Mouse (Mus musculus): ENCODE results near the gene Slc35b3. TPM values are rescaled to one million over a fixed set of nuclear protein-coding genes. Genes with fewer than 3 reads are reported as not detected.

Slc35b3 gene
- 47.7 and 49.0 TPM in 2 replicates for polyA plus RNA-seq (2015; fragmentation: Nextera tagmentation; extraction: Ambion mirVana)

GRCm38 (mm10) chr13:38960063-38961050 lies at the start of gene Slc35b3:
Gene Slc35b3 (minus strand): TSS chr13:38960875.
- 0 out of 2 replicates have a peak, but pooled peaks cover 4% of the 10 kb centered on the region for H3K36me3 ChIP-seq (ENCODE audit: insufficient read depth, low read length)
- H3K4me1 ChIP-seq (ENCODE audit: insufficient read depth, low read length): peaks cover 27% of the 10 kb centered on the region

DNA sequence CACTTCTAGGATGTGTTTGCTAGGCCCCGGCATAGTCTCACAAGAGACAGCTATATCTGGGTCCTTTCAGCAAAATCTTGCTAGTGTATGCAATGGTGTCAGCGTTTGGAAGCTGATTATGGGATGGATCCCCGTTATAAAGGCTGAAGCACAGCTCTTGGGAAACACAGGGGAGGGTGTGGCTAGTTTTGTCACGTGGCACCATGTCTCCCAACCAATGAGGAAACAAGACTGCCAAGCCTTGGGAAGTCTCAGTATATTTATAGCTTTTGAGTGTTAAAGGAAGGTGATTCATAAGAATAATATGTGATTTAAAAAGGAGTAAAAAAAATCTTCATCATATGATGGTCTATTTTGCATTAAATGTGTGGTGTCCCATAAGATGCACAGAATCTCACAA lies 49.6 kb upstream of the Slc35b3 start:
- Histone ChIP-seq H3K27ac (ENCODE audit: low read length) (no peak overlapping the region), H3K27me3 (ENCODE audit: insufficient read depth, low read length) (no peaks in the 10 kb centered on the region), H3K4me3 (ENCODE audit: low read length) (no peak overlapping the region), H3K4me2 (replicated peaks; ENCODE audit: low read depth, low read length) (no peak overlapping the region), H3K36me3 (ENCODE audit: insufficient read depth, low read length) (no peaks in the 10 kb centered on the region), H3K9me3 (ENCODE audit: low read length) (no peaks in the 10 kb centered on the region), H3K4me1 (ENCODE audit: insufficient read depth, low read length) (no peaks in the 10 kb centered on the region), H3K9ac (replicated peaks; ENCODE audit: low read length) (no peak overlapping the region)
- WGBS: 83% methylated on average over 4 of the region's 4 CpGs
- ATAC-seq (ENCODE audit: low FRiP score, low TSS enrichment): no peak

More at GRCm38 (mm10) chr13:38960063-38961050, at the start of gene Slc35b3:
- Histone ChIP-seq H3K4me2 (replicated peaks; ENCODE audit: low read depth, low read length) (peak within 1 kb of the TSS; percentile 71), H3K27me3 (ENCODE audit: insufficient read depth, low read length) (no peaks in the 10 kb centered on the region), H3K4me3 (ENCODE audit: low read length) (peak within 1 kb of the TSS; percentile 76), H3K9ac (replicated peaks; ENCODE audit: low read length) (peak within 1 kb of the TSS; percentile 87), H3K27ac (ENCODE audit: low read length) (peak within 1 kb of the TSS; percentile 88), H3K9me3 (ENCODE audit: low read length) (no peaks in the 10 kb centered on the region)
- ATAC-seq (ENCODE audit: low FRiP score, low TSS enrichment): peak; percentile 98
- under 1% methylated on average over 66 of the region's 67 CpGs for WGBS

DNA sequence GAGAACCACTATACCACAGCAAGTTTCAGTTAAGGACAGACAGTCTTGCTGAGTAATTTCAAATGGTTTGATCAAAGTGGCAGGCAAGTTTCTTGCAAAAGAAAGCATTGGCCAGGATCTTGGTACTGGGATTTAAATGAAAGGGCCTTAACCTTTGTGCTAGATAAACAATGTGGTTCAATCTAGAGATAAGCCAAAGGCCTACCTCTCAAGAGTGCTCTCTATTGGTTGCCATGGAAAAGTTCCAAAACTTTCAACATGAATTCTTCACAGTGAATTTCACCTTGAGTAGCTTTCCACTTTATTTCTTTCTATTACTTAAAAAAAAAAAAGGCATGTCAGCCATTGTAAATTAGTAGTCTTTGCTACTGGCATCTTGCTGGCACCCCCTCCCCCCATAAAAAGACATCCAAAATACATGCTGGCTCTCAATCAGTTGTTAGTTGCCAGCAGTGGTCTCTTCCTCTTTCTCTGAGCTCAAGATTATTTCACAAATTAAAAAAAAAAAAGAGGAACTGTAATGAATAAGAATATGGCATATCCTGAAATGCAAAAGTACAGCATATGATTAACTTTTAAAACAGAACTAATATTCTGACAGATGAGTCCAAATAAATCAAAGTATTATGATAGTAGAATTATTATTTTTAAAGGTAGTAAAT lies 42.6 kb upstream of the Slc35b3 start:
- no peak overlapping the region for H3K4me3 ChIP-seq (ENCODE audit: low read length)
- no peaks in the 10 kb centered on the region for H3K9me3 ChIP-seq (ENCODE audit: low read length)
- no peaks in the 10 kb centered on the region for H3K36me3 ChIP-seq (ENCODE audit: insufficient read depth, low read length)
- H3K4me1 ChIP-seq (ENCODE audit: insufficient read depth, low read length): no peaks in the 10 kb centered on the region
- H3K9ac ChIP-seq (replicated peaks; ENCODE audit: low read length): no peak overlapping the region
- H3K27me3 ChIP-seq (ENCODE audit: insufficient read depth, low read length): no peaks in the 10 kb centered on the region
- H3K27ac ChIP-seq (ENCODE audit: low read length): no peak overlapping the region
- ATAC-seq (ENCODE audit: low FRiP score, low TSS enrichment): no peak
- H3K4me2 ChIP-seq (replicated peaks; ENCODE audit: low read depth, low read length): no peak overlapping the region

DNA sequence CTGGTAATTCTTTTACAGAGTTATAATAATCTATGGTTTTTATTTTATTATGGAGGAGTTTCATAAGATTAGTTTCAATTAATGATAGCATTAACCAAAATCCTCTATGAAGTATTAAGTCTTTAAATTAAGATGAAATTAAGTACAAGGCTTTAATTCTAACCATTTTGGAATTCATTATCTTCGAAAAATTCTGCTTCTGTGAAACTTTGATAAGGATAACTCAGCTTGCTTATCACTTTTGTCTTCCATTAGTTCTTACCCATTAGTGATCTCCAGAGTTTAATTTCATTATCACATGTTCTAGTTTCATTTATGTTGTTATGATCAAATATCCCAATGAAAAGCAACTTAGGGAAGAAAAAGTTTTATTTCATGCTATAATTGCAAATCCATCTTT lies 41.7 kb upstream of the Slc35b3 start:
- Histone ChIP-seq H3K9ac (replicated peaks; ENCODE audit: low read length) (no peak overlapping the region), H3K27me3 (ENCODE audit: insufficient read depth, low read length) (no peaks in the 10 kb centered on the region), H3K4me1 (ENCODE audit: insufficient read depth, low read length) (no peaks in the 10 kb centered on the region), H3K27ac (ENCODE audit: low read length) (no peak overlapping the region), H3K4me3 (ENCODE audit: low read length) (no peak overlapping the region), H3K4me2 (replicated peaks; ENCODE audit: low read depth, low read length) (no peak overlapping the region), H3K9me3 (ENCODE audit: low read length) (no peaks in the 10 kb centered on the region), H3K36me3 (ENCODE audit: insufficient read depth, low read length) (no peaks in the 10 kb centered on the region)
- 57% methylated on average over 1 of the region's 1 CpGs for WGBS
- ATAC-seq (ENCODE audit: low FRiP score, low TSS enrichment): no peak

DNA sequence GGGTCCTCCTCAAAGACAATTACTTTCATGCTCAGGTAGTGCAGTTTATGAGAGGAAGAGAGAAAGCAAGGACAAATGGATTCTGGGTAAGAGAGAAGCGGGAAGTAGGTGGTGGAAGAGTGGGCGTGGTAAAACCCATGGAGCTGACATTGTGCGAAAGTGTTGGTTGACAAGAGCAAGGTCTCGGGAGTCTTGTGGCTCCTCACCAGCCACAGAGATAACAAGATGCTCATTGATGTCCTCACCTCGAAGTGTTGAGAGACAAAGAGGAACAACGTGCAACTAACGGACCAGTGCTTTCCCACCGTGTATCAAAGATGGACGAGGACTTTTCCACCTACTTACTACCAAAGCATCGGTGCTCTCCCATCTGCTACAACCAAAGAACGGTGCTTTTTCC lies 40.8 kb upstream of the Slc35b3 start:
- no peak for ATAC-seq (ENCODE audit: low FRiP score, low TSS enrichment)
- Histone ChIP-seq H3K9me3 (ENCODE audit: low read length) (no peaks in the 10 kb centered on the region), H3K36me3 (ENCODE audit: insufficient read depth, low read length) (no peaks in the 10 kb centered on the region), H3K9ac (replicated peaks; ENCODE audit: low read length) (no peak overlapping the region), H3K27me3 (ENCODE audit: insufficient read depth, low read length) (no peaks in the 10 kb centered on the region), H3K4me1 (ENCODE audit: insufficient read depth, low read length) (no peaks in the 10 kb centered on the region), H3K4me2 (replicated peaks; ENCODE audit: low read depth, low read length) (no peak overlapping the region), H3K27ac (ENCODE audit: low read length) (no peak overlapping the region), H3K4me3 (ENCODE audit: low read length) (no peak overlapping the region)
- WGBS: 93% methylated on average over 11 of the region's 11 CpGs

DNA sequence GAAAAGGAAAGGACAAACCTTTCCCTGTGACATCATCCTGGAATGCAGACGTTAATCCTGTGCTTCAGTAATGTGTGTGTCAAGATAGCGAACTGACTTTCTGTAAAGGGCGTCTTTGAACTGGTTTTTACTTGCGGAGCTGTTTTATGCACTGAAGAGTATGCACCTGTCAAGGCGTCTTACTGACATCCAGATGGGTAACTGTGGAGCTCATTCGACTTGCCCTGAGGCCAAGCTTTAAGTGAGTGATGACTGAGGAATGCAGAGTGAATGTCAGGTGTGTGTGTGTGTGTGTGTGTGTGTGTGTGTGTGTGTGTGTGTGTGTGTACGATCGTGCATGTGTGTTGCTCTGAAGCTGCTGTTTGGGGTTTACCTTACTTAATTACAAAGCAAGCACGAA lies 38.3 kb upstream of the Slc35b3 start:
- H3K9ac ChIP-seq (replicated peaks; ENCODE audit: low read length): no peak overlapping the region
- no peak overlapping the region for H3K27ac ChIP-seq (ENCODE audit: low read length)
- no peak for ATAC-seq (ENCODE audit: low FRiP score, low TSS enrichment)
- no peaks in the 10 kb centered on the region for H3K36me3 ChIP-seq (ENCODE audit: insufficient read depth, low read length)
- no peaks in the 10 kb centered on the region for H3K4me1 ChIP-seq (ENCODE audit: insufficient read depth, low read length)
- no peak overlapping the region for H3K4me3 ChIP-seq (ENCODE audit: low read length)
- 76% methylated on average over 9 of the region's 9 CpGs for WGBS
- H3K4me2 ChIP-seq (replicated peaks; ENCODE audit: low read depth, low read length): no peak overlapping the region
- no peaks in the 10 kb centered on the region for H3K27me3 ChIP-seq (ENCODE audit: insufficient read depth, low read length)
- no peaks in the 10 kb centered on the region for H3K9me3 ChIP-seq (ENCODE audit: low read length)

DNA sequence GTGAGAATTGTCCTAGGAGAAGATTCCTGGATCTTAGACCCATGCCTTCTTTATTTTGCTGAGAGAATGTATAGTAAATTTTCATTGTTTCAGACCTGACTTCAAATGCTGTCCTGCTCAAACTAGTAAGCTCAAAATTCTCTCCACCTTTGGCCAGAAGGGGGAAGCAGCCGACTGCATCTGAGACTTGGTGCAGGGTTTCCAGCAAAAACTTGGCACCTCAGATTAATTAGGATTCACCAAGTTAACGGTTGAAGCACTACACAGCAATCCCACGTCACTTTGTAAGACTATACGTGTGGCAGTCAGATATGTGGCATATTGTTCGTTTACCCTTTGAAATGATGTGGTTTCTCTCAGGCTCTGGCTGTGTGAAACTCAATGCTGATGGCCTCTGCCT lies 31.9 kb upstream of the Slc35b3 start:
- H3K4me3 ChIP-seq (ENCODE audit: low read length): no peak overlapping the region
- H3K27me3 ChIP-seq (ENCODE audit: insufficient read depth, low read length): no peaks in the 10 kb centered on the region
- no peaks in the 10 kb centered on the region for H3K36me3 ChIP-seq (ENCODE audit: insufficient read depth, low read length)
- no peak overlapping the region for H3K9ac ChIP-seq (replicated peaks; ENCODE audit: low read length)
- no peak for ATAC-seq (ENCODE audit: low FRiP score, low TSS enrichment)
- 25% methylated on average over 5 of the region's 5 CpGs for WGBS
- H3K27ac ChIP-seq (ENCODE audit: low read length): no peak overlapping the region
- H3K4me2 ChIP-seq (replicated peaks; ENCODE audit: low read depth, low read length): no peak overlapping the region
- no peaks in the 10 kb centered on the region for H3K9me3 ChIP-seq (ENCODE audit: low read length)
- H3K4me1 ChIP-seq (ENCODE audit: insufficient read depth, low read length): no peaks in the 10 kb centered on the region

- WGBS: 78% methylated on average over 5 of the region's 5 CpGs
- no peaks in the 10 kb centered on the region for H3K36me3 ChIP-seq (ENCODE audit: insufficient read depth, low read length)
- ATAC-seq (ENCODE audit: low FRiP score, low TSS enrichment): no peak
- no peak overlapping the region for H3K9ac ChIP-seq (replicated peaks; ENCODE audit: low read length)
- no peak overlapping the region for H3K27ac ChIP-seq (ENCODE audit: low read length)
- H3K4me2 ChIP-seq (replicated peaks; ENCODE audit: low read depth, low read length): no peak overlapping the region
- no peaks in the 10 kb centered on the region for H3K4me1 ChIP-seq (ENCODE audit: insufficient read depth, low read length)
- no peaks in the 10 kb centered on the region for H3K27me3 ChIP-seq (ENCODE audit: insufficient read depth, low read length)
- H3K9me3 ChIP-seq (ENCODE audit: low read length): no peaks in the 10 kb centered on the region
- no peak overlapping the region for H3K4me3 ChIP-seq (ENCODE audit: low read length)
Measured at GRCm38 (mm10) chr13:38983751-38984150, 23.1 kb upstream of the Slc35b3 start.

GRCm38 (mm10) chr13:38980900-38981299 lies 20.2 kb upstream of the Slc35b3 start:
- H3K4me3 ChIP-seq (ENCODE audit: low read length): no peak overlapping the region
- H3K27ac ChIP-seq (ENCODE audit: low read length): no peak overlapping the region
- ATAC-seq (ENCODE audit: low FRiP score, low TSS enrichment): no peak
- H3K9me3 ChIP-seq (ENCODE audit: low read length): no peaks in the 10 kb centered on the region
- H3K36me3 ChIP-seq (ENCODE audit: insufficient read depth, low read length): no peaks in the 10 kb centered on the region
- H3K9ac ChIP-seq (replicated peaks; ENCODE audit: low read length): no peak overlapping the region
- H3K4me1 ChIP-seq (ENCODE audit: insufficient read depth, low read length): no peaks in the 10 kb centered on the region; the same call in 1 of the 2 replicates
- H3K4me2 ChIP-seq (replicated peaks; ENCODE audit: low read depth, low read length): no peak overlapping the region
- no peaks in the 10 kb centered on the region for H3K27me3 ChIP-seq (ENCODE audit: insufficient read depth, low read length)
- 74% methylated on average over 3 of the region's 3 CpGs for WGBS

DNA sequence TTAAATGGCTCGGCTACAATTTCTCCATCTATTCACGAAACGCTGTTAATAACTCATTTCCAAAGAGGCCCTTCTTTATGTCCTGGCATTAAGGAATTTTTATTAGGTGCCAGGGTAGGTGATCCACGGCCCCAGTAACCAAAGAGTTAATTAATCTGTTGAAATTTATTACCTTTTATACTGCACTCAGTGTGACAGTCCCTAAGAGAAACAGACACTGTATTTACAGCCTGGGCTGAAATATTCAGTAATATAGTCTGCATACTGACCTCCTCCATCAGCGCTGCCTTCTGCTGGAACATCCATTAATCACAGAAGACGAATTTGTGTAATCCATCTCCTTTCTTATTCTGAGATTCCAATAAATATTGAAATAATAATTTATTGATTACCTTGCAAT lies 16.3 kb upstream of the Slc35b3 start:
- Histone ChIP-seq H3K4me3 (ENCODE audit: low read length) (no peak overlapping the region), H3K27ac (ENCODE audit: low read length) (no peak overlapping the region), H3K9ac (replicated peaks; ENCODE audit: low read length) (no peak overlapping the region), H3K4me1 (ENCODE audit: insufficient read depth, low read length) (peaks cover 6% of the 10 kb centered on the region; the same call in 1 of the 2 replicates), H3K36me3 (ENCODE audit: insufficient read depth, low read length) (no peaks in the 10 kb centered on the region), H3K27me3 (ENCODE audit: insufficient read depth, low read length) (no peaks in the 10 kb centered on the region), H3K9me3 (ENCODE audit: low read length) (no peaks in the 10 kb centered on the region), H3K4me2 (replicated peaks; ENCODE audit: low read depth, low read length) (no peak overlapping the region)
- ATAC-seq (ENCODE audit: low FRiP score, low TSS enrichment): no peak
- 25% methylated on average over 6 of the region's 6 CpGs for WGBS

Measured in kidney, embryonic 16.5 days (tissue).